Mouse (Mus musculus) lung, postnatal 4 days (tissue): ENCODE results near the gene Ttll5.

Experiments
- DNase-seq, 2 experiments: peaks; one replicate each; pipeline ENCODE4 v3.0.0; 2021

Gene Ttll5

GRCm38 (mm10) chr12:85930713-85931112 is 106.3 kb downstream of the Ttll5 start:
- DNase-seq: no peak

DNA sequence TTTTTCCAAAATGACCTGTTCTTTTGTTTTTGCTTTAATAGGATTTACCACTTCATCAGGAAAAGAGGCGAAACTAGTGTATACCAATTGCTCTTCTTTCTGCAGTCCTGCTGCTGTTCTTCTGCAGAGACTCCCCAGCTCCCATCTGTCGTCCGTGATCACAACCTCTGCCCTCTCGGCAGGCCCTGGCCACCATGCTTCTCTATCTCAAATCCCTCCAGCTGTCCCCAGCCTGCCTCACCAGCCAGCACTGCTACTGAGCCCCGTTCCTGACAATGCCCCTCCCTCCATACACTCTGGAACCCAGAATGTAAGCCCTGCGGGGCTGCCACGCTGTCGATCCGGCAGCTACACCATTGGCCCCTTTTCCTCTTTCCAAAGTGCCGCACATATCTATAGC is 108.8 kb downstream of the Ttll5 start:
- no peak for DNase-seq

DNA sequence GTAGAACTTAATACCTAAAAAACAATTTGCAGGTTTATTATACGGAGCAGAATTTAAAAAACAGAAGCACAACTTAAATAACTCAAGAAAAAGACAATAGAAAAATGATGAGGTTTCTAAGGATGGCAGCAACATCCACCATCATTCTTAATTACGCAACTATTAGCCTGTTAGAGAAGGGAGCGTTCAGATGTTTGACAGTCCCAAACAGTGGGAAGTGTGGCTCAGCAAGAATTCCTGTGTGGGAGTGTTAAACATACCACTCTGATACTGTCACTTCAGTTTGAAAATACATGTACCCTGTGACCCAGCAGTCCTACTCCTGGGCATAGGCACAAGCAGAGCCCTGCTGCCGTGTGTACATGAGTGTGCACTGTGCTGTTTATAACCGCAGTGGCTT is 112.9 kb downstream of the Ttll5 start:
- DNase-seq: no peak

- peak in 1 of 2 experiments; percentile 58 for DNase-seq
Observed at GRCm38 (mm10) chr12:85943456-85943855, 119.0 kb downstream of the Ttll5 start.

DNA sequence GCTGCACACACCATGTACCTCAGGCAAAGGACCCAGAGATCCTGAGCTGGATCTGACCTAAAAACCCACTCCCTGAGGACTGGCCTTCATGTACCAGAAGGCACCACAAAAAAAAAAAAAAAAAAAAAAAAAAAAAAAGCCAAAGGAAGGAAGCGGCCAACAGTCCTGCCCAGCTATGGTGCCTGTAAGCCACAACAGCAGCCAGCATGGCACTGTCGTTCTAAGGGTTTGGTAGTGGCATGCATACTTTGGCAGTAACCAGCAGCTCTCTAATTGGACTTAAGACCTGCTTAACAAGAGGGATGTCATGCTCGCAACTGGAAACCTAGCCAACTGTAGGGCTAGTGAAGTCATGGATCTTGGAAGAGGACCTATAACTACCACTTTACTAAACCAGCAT is 120.0 kb downstream of the Ttll5 start:
- no peak for DNase-seq

DNA sequence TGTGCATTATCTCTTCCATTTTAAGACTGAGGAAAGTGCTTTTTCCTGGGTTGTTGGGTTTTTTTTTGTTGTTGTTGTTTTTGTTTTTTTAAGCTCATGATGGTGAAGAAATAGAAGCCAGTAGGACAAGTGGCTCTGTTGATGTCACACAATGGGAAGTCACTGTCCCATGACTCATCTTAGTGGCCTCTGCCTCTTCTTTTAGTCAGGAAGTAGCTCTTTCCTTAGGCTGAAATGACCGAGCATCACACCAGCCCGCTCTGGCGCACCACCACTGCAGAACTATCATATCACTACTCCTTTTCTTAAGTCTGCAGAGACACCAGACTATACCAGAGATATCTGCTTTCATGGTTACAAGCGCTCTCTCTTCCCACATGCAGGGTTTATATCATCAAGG is 122.7 kb downstream of the Ttll5 start:
- DNase-seq: no peak

DNA sequence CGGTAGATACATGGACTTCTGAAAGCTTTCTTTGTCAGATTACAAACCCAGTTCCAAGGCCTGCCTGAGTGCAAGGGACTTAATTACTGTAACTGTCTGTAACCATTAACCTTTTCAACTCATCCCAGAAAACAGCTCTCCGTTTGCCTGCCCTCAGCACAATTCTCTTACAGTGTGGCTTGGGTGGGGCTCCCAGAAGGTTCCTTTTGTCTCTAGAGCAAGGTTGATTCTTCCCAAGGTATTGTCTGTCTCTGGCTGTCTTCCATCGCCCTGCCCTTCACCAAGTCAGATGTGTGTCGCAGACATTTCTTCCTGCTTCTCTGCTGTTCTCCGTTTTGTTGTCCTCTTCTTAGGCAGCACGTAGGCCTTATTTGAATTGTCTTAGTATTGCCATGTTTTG is 125.2 kb downstream of the Ttll5 start:
- DNase-seq: no peak

- DNase-seq: no peak
Observed at GRCm38 (mm10) chr12:85950371-85950770, 125.9 kb downstream of the Ttll5 start.

DNA sequence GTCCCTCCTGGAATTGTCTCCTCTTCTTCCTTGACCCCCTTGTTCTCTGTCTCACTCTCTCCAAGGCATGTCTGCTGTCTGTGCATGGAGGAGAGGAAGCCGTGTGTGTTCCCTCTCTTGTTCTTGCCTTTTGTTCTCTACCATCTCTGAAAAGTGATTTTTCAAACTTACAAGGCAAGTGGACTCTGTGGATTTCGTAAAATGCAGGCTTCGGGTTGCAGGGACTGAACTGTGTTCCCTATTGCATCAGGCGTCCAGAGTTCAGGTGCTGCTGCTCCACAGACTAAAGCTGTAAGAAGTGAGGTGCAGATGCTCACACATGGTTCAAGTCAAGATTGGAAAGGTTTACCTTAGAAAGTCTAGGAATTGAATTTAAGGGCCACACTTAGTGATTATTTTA is 126.6 kb downstream of the Ttll5 start:
- DNase-seq: no peak

- no peak for DNase-seq
Observed at GRCm38 (mm10) chr12:85951822-85952221, 127.4 kb downstream of the Ttll5 start.

GRCm38 (mm10) chr12:85952349-85952748 is 127.9 kb downstream of the Ttll5 start:
- no peak for DNase-seq

DNA sequence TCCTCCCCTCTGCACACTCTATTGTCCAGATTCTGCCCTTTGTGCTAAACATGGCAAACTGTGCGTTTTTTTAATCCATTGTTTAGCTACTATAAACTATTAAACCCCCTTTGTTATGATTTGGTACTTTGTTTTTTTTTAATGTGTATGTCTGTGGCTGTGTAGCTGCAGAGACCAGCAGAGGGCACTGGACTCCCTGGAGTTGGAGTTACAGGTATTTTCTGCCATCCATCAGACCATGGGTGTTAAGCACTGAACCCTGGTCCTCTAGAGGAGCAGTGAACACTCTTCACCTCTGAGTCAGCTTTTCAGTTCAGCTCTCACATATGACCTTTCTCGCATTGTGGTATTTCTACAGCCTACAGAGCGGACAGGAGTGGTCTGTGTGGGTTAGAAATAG is 129.7 kb downstream of the Ttll5 start:
- DNase-seq: no peak

DNA sequence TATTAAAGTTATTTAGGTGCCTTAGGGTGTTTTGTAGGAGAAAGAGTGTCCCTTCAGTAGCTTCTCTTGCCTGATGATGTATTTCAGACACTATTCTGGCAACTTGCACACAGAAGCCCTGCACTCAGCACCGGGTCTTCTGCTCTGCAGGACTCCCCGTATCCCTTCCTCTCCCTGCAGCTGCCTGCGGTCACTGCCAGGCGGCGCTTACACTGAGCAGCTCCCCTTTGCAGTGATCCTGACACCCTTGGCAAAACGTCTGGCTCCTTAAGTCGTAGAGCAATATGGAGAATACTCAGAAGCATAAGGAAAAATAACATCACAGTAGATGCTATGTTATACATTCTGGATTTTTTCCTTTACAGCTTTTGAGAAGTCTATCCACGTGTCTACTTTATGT is 130.6 kb downstream of the Ttll5 start:
- no peak for DNase-seq

DNA sequence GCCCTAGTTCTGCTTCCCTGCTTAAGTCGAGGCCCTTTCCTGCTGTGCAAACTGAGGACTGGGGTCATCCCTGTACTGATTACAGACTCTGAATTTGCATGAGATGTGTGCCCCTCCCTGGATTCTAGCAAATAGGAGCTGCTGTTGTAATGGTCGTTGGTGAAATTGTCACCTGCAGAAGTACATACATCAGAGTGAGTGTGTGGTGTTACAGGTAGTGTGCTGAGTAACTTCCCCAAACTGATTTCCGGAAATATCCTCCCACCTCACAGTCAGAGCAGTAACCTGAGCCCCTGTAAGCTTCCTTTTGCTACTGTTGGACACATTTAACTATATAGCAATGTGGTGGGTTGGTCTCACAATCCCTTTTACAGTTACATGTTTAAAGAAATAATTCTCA is 131.2 kb downstream of the Ttll5 start:
- DNase-seq: no peak

DNA sequence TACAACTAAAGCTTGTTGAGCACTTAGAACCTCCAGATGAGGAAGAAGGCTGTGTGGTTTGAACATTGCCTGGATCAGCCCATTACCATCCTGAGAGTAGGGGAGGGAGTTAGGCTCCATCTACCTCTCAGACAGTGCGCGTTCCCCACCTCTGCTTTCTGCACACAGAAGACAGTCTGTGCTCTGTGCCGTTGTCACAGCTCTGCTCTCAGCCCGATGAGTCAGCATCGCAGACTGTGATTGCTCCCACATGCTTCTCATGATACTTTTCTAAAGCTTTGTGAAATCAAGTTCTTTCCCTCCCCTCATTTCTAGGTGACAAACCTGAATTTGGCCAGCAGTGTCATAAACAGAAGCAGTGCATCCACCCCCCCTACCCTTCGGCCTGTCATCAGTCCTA is 131.8 kb downstream of the Ttll5 start:
- no peak for DNase-seq

GRCm38 (mm10) chr12:85958460-85958859 is 134.0 kb downstream of the Ttll5 start:
- DNase-seq: no peak

- DNase-seq: no peak
Observed at GRCm38 (mm10) chr12:85959822-85960501, 135.5 kb downstream of the Ttll5 start.

DNA sequence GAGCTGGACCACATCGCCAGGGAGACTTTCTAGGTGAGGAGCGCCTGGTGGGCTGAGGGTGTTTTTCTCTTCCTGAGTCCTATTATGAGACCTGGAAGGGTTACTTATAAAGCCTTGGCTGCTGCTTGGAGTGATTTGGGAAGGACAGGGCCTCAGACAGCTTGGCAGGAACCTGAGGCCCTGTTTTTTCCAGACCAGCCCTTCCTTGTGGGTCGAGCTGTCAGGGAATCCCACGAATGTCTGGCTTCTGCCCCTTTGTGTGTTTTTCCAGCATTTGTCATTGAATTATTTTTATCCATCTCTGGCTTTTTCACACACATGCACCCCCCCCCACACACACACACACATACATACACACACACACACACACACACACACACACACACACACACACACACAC is 136.2 kb downstream of the Ttll5 start:
- DNase-seq: no peak

DNA sequence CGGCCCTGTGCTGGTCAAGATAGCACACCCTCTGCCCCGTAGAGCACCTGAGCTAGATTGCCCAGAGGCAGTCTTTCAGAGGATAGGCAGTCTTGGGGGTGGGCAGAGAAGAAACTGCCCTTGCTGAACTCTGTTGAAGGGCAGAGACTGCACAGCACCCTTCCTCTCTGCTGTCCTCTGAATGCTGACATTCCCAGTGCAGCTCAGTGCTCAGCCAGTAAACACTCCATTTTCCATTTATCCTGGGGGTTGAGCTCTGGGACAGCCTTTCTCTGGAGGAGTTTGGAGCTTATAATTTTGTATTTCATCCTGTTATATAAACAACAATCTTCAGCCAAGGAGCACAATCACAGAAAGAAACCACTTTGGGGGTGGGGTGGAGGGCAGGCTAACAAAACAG is 138.7 kb downstream of the Ttll5 start:
- no peak for DNase-seq

GRCm38 (mm10) chr12:85963699-85964098 is 139.2 kb downstream of the Ttll5 start:
- peak; percentile 70 to 84 for DNase-seq

DNA sequence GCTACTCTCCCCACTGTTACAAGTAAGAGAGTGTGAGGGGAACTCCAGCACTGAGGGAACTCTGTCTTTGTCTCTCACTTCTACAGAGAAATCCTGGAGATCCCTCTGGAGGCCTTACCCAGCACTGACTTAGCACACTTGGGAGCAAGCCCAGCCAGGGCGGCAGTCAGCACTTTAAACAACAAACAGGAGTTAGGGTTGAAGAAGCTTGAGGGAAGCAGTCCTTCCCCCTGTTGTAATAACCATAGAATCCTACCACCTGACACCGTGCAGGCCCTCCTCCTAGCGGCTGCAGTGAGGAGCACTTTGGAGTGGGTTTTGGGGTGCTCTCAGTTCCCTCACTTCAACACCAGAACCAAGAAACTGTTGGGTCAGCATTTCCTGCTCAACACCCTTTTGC is 140.0 kb downstream of the Ttll5 start:
- DNase-seq: no peak

GRCm38 (mm10) chr12:85967812-85968211 is 143.4 kb downstream of the Ttll5 start:
- DNase-seq: no peak

DNA sequence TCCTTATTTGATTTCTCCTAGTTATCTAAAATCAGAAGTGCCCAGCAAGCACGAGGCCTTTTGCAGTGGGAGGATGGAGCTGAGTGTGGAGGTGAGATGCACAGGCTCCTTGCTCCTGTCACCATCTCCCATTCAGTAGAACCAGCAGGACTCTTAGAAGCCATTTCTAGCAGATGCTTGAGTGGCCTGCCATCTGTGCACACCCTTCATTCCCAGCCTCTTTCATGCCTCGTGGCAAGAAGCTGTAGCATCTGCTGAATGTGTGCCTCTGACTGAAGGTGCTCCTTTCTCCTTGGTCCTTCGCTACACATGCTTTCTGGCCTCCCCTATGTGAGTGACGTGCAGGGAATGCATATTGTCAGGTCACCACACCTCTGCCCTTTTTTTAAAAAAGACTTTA is 143.9 kb downstream of the Ttll5 start:
- DNase-seq: no peak

- peak in 1 of 2 experiments; percentile 53 for DNase-seq
Observed at GRCm38 (mm10) chr12:85969571-85969970, 145.1 kb downstream of the Ttll5 start.

GRCm38 (mm10) chr12:85970191-85970590 is 145.7 kb downstream of the Ttll5 start:
- DNase-seq: no peak

GRCm38 (mm10) chr12:85970803-85971202 is 146.3 kb downstream of the Ttll5 start:
- DNase-seq: no peak
